Mouse (Mus musculus) lung, postnatal 14 days (tissue): ENCODE measurements at regions not wholly inside any gene's neighbourhood (a gene's known extent, or its start where the extent isn't known, plus 50 kb on each side); places are given as distances from the start of the nearest gene placed in this dataset.

Experiments
- DNase-seq: peaks from one replicate; pipeline ENCODE4 v3.0.0; 2021

DNA sequence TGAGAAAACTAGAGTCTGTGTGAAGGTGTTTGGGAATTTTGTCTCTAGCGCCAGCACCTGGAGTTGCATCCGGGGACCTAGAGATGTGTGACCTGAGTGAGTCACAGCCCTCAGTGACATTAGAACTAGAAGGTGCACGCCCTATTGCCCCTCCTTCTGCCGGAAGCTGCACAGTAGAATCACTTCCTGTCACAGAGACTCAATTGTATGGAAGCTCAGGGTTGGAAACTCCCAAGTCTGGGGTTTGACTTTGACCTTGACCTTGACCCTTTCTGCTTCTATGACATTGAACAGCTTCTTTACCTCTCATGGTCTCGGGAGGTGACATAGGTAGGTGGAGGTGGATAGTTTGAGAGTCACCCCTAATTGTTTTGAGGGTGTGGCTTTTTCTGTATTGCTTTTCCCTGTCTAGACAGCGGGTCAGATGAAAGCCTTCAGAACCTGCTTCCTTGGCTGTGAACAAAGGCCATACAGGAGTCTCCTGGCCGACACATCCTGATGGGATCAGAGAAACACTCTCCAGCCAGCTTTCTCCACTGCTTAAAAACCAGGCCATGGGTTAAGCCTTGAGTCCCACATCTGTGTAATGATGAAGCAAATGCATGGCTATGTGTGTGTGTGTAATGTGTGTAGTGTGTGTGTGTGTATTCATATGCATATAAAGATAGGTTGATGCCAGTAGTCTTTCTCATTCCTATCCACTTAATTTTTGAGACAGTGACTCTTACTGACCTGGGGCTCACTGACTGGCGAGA, 328.7 kb downstream of the Gm45692 start:
- no peak for DNase-seq

DNA sequence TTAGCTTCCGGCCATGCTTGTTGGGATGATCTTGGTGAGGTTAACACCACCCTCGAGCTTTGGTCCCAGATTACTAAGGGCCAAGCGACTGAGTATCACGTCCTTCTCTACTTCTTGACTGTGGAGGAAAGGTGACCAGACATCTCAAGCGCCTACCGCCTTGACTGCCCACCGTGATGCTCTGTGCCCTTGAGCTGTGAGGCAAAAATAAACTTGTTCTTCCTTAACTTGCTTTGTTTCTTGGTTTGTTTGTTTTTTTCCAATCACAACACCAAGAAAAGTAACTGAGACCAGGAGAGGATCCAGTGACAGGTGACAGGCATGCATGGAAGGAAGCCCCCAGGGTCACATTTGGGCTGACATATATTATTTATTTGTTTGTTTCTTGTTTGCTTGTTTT, 330.0 kb downstream of the Gm45692 start:
- no peak for DNase-seq

DNA sequence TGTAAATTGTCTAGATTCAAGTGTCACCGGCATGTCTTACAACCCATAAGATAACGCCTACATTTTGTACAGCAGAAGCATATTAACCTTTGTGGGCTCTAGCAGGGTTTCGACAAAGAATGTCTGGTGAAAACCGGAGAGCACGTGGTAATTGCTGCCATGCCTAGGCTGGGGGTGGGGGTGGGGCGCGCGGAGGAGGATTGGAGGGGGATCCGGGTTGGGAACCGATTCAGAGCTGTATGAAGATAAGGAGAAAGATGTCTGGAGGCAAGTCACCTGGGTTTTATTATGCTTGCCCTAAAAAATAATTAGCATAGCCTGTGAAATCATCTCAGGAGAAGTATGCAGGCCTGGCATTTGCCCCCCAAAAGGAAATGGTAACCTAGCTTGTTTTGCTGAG, 331.2 kb downstream of the Gm45692 start:
- DNase-seq: no peak

DNA sequence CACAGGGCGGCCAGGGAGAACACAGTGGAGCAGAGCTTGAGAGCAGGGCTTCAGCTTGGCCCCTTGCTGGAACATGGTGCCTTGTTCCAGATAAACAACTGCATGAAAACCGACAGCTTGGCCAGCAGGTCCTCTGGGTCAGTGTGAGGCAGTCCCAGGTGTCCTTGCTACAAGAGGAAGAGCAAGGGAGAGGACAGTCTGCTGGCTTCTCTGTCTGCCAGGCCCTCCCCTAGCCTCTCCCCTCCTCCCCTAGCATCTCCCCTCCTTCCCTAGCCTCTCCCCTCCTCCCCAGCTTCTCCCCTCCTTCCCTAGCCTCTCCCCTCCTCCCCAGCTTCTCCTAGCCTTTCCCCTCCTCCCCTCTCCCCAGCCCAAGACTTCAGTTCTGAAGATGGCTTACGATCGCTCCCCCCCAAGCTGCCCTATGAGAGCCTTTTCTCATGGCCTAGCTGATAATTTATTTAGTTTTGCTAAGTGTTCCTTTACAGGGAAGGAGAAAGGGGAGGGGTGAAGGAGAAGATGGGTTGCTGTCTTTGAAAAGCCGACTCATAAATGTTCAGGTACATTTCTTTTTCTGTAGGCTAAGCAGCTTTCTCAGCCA, 333.7 kb downstream of the Gm45692 start:
- no peak for DNase-seq

- DNase-seq: no peak
Observed at GRCm38 (mm10) chr8:26465346-26465745, 346.0 kb downstream of the Gm45692 start.

DNA sequence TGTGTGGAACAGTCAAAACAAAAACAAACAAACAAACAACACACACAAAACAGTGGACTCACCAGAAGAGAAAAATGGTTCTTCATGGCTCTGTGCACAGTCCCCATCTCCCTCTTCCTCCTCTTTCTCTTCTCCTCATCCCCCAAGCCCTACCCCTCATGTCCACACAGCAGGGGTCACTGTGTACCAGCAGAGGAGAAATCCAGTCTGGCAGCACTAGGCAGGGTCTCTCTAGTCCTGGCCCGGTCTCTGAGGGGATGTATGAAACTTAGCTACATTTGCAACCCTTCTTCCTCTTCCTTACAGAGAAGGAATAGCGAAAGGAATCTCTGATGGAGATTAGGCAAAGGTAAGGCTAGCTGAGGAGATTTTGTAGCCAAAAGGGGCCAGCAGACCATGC, 349.1 kb downstream of the Gm45692 start:
- no peak for DNase-seq

DNA sequence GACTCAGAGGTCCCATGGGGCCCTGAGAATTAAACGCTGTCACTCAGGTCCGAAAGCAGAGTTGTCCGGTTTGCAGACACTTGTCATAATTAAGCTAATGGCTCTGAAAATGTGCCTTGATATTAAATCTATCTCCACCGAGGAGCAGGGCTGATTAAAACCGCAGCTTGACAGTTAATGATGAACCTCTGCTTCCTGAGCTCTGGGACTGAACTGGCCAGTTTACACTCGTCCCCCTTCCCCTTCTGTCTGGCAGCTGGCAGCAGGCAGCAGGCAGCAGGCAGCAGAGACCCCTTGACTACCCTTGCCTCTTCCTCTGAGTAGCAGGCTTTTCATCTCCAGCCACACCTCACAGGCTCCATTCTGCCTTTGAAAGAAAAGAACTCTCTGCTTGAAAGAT, 350.4 kb downstream of the Gm45692 start:
- DNase-seq: no peak

DNA sequence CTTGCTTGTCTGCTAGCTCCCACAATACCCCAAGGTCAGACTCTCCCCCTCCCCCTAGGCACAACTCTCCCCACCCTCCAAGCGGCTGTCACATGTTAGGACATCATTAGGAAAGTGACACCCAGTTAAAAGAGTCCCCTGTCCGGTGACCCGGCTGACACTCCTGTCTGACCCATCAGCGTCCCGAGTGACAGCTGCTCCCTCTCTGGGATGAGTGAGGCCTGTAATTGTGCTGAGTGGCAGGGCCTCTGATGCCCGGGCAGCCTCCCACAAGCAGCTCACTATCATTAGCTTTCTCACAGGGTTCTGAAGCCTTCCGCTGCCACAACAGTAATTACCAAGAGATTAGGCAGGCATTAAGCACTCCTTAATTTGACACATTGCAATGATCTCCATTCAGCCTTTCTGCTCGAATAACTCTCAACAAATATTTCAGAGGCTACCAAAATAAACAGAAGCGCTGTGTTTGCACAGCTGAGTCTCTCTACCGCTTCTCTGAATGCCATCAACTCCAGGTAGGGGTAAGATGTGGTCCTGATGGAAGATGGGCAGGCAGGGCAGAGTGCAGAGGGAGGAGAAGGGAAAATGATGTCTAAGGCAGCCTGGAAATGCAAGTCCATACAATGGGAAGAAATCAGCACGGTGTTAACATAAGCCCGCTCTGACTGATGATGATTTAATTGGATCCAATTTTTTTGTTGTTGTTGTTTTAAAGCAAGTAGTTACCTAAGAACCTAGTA, 352.6 kb downstream of the Gm45692 start:
- no peak for DNase-seq

DNA sequence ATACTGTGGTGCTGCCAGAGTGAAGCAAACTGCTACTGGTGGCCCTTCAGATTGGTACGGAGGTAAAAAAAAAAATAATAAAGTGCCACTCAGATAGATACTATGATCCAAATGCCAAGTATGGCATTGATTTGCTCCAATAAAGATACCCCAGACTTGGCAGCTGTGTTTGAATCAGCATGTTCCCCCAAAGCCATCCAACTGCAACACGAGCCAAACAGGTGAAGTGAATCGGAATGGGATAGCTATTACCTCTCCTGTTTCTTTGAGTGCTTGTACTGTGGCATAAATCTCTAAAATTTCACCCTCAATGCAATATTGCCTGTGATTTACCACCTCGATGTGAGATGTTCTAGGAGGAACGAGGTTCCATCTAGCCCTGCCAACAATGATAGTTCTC, 365.4 kb downstream of the Gm45692 start:
- DNase-seq: no peak

DNA sequence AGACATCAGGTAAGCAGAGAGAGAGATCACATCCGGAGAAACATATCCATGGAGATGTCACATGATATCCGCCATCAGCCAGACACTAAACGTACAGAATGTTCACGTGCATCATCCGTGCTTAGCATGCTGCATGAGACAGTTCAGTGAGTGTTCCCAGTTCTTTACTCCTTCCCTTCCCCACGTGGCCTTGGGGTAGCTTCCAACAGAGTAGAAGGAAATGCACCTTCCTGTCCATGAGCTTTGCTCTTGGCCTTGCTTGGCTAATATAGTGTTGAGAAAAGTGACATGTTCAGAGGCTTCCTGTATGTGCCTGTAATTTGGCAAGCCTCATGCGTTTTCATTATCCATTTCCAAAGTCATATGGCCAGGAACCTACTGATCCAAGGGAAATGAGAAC, 368.5 kb downstream of the Gm45692 start:
- DNase-seq: no peak

DNA sequence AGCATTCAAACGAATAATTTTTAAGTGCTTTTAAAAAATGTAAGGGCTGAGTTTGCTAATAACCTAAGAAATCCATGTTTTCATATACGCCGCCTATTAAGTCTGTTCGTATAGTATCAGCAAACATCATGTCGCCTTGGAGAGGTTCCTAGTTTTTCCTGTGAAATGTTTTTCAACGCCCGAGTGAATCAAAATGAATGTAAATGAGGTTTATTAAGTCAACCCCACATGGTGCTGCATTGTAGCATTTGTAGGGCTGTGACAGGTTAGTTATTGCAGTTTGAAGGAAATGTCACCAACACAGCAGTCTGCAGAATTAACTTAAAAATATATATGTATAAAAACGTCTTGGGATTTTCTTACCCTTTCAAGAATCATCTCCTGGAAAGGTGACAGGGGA, 369.3 kb downstream of the Gm45692 start:
- no peak for DNase-seq

DNA sequence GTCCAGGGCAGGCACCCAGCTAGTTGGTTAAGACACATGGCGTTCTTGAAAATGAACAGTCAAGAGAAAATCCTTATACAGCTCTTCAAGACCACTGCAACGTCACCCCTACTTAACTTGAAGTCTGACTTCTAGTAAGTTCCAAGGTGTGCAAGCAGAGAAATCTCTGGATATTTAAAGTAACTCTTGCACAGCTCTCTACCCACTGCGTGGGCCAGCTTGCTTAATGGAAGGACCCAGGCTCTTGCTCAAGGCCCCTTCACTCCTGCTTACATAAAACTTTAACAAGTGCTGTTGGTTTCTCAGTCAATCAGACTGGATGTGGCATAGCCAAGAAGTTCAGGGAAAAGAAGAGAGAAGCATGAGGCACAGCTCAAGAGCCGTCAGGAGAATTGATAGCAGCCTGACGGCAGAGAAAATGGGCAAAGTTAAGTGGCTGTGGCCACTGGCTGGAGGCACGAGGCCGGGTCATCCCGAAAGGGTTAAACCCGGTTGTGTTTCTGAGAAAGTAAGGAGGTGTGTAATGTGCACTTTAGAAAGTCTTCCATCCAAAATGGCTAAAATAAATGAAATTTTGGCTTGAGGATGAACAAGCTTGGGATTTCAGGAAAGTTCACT, 382.0 kb downstream of the Gm45692 start:
- DNase-seq: no peak

DNA sequence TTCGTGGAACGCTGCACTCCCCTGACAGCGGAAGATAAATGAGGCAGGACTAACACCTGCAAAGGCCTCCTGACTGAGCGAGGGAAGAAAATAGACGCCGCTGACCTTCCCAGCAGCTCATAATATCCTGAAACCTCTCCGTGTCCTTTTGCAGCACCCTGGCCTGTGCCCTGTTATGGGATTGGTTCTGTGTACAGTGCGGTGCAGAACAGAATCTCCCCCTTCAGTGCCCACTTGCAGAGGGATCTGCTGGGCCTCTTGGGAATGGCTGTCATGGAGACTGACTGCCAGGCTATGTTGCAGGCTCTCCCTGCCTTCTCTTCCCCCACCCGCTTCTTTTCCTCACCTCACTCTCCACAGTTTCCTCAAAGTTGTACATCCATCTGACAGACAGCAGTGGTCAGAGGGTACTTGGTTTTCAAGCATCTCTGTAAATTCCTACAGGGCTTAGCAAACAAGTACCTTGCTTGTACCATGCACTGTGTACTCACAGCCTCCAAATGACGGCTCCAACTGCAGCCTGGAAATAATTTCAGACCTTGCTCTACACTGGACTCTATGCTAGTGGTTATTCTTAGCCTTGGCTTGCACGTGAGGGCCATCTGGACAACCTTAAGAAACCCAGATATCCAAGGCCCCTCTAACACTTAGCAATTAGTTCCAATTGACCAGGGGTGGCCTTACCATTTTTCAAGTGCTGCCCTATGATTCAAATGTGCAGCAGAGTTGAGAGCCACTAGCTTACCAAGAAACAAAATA, 382.7 kb downstream of the Gm45692 start:
- DNase-seq: no peak

- DNase-seq: no peak
Observed at GRCm38 (mm10) chr8:26502772-26503171, 383.4 kb downstream of the Gm45692 start.

- DNase-seq: no peak
Observed at GRCm38 (mm10) chr8:26503918-26504317, 384.6 kb downstream of the Gm45692 start.

DNA sequence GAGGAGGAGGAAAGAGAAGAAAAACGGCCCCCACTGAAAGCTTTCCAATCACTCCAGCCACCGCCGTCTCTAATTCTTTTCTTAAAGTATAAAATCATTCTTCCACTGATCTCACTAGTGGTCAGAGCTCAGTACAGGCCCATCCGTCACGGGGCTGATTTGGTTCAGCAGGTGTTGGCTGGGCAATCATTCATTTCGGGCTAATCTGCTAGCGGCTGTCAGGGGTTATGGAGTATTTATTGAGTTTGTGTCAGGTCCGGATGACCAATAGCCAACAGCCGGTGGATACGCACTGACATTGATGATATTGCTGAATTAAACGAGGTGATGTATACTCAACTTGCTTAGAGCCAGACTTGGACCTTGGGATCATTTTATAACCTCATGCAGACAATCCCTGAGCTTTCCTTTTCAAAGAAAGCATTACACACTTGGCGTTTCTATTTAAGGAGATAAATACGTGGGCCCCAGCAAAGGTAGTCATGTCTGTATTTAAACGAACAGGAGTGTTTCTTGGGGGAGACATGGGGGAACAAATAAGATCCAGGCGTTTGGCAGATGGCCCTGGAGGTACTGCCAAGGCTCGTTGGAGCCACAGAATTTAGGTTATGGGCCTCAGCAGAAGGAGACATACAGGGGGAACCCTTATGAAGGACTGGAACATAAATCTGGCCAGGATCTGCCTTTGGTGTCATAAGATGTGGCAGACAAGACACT, 385.1 kb downstream of the Gm45692 start:
- DNase-seq: no peak

- no peak for DNase-seq
Observed at GRCm38 (mm10) chr8:26507611-26508070, 388.3 kb downstream of the Gm45692 start.

DNA sequence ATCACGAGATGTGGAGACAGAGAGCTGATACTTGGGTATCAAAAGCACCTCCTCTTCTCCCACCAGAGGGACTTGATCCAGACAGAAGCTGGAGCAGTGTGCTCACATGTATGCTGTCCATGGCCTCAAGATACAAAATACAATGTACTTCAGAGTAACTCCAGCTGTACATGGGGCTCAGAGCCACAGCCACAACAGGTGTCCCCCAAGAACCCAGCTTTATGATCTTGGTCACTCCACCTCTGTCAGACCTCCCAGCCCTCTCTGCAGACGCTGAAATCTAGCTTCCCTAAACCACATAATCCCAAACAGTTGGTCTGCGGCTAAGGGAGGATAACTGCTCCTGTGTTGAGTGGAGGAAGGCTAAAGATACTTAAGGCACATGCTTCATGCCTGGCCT, 389.9 kb downstream of the Gm45692 start:
- DNase-seq: no peak

DNA sequence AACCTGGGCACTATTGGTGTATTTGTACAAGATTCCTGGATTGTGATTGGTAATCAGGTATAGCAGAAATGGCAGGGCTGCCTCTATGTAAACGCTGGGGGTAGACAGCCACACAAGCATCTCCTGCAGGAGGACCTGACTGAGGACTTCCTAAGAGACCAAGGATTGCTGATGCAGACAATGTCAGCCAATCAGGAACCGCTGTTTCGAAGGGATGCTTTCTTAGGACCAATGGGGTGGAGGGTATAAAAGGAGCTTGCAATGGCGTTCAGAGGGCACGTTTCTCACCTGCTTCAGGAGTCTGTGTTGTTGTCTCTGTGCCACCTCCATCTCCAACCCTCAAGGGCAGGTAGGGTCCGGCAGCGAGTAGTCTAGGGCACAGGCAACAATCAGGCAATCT, 393.7 kb downstream of the Gm45692 start:
- DNase-seq: no peak

DNA sequence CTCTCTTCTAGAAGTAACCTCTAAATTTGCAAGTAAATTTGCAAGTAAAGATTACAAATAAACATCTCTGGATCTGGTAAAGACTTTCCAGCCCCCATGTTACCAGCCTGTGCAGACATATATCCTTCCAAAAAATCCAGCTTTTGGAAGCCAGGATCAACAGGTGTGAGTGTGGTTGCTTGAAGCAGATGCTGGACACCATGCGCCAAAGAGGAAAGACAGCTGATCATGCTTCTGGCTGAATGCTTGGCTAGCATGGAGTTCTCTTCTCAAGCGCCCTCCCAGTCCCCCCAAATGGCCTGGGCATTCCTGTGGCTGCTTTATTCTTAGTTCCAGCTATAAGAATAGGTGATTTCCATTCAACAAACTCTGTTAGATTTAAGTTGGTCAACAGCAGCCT, 404.9 kb downstream of the Gm45692 start:
- DNase-seq: no peak

DNA sequence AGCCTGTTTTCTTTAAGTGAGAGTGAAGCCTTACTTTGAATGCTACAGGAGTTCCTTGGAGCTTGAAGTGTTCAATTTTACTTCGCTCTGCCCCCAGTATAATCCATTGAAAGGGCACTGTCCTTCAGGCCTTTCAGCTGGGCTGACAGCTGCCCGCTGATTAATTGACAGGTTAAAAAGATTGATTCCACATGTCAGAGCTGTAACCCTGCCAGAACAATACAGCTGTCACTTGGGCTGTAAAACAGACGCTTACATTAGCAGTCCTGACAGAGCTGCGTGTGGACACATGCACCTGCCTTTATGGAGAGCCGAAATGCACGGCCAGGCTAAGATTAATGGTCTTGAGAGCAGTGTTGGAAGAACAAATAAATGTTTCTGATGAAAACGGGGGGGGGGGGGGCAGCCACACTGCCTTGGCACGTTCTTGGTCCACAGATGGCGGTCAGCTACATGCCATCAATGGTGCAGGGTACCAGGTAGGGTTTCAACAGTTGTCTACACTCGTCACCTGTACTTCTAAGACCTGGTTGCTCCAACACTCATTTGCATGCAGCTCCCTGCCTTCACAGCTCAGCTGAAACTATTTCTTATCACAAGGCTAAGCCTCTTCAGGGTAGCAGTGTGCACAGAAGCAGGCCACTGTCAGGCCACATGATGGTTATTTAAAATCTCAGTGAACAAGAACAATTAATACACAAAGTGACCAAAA, 407.3 kb downstream of the Gm45692 start:
- DNase-seq: no peak

- DNase-seq: no peak
Observed at GRCm38 (mm10) chr8:26527186-26527580, 407.8 kb downstream of the Gm45692 start.
